Mouse (Mus musculus) kidney, embryonic 14.5 days (tissue): ENCODE results near the gene Slc35a2. TPM values are rescaled to one million over a fixed set of nuclear protein-coding genes. Genes with fewer than 3 reads are reported as not detected.

Source experiments
- polyA plus RNA-seq: library from polyadenylated mRNA; unstranded; fragments of >200 nt; fragmentation: Nextera tagmentation; extraction: Ambion mirVana; gene quantifications from 2 replicates; pipeline ENCODE4 v1.2.1, GENCODE M21; 2014

The Slc35a2 gene
- polyA plus RNA-seq, 1 experiment from 2014 or later: 12.6 TPM

Other genes with a start within 250 kb of the Slc35a2 start
- 1.4 and 1.5 TPM in 2 replicates for gene Syp, start 245.6 kb upstream of the Slc35a2 start, polyA plus RNA-seq
- 6.9 and 9.7 TPM in 2 replicates for gene Prickle3, start 226.8 kb upstream of the Slc35a2 start, polyA plus RNA-seq
- gene Plp2, start 212.6 kb upstream of the Slc35a2 start, polyA plus RNA-seq: 188 and 190 TPM in 2 replicates
- gene Magix, start 202.8 kb upstream of the Slc35a2 start, polyA plus RNA-seq: 0.28 and 0.29 TPM in 2 replicates
- gene Gpkow, start 186.9 kb upstream of the Slc35a2 start, polyA plus RNA-seq: 21.3 and 47.4 TPM in 2 replicates
- 26.0 and 34.0 TPM in 2 replicates for gene Wdr45, start 169.7 kb upstream of the Slc35a2 start, polyA plus RNA-seq
- gene Gm45208, start 161.8 kb upstream of the Slc35a2 start, polyA plus RNA-seq: 0.23 TPM in 1 of 2 replicates, not detected in the other
- 74.5 and 80.1 TPM in 2 replicates for gene Praf2, start 155.6 kb upstream of the Slc35a2 start, polyA plus RNA-seq
- 15.6 and 21.5 TPM in 2 replicates for gene Ccdc120, start 133.1 kb upstream of the Slc35a2 start, polyA plus RNA-seq
- 19.7 and 25.6 TPM in 2 replicates for gene Tfe3, start 121.5 kb upstream of the Slc35a2 start, polyA plus RNA-seq
- 34.5 and 35.8 TPM in 2 replicates for gene Gripap1, start 94.3 kb upstream of the Slc35a2 start, polyA plus RNA-seq
- gene Kcnd1, start 61.7 kb upstream of the Slc35a2 start, polyA plus RNA-seq: 1.7 and 2.6 TPM in 2 replicates
- 29.6 and 29.8 TPM in 2 replicates for gene Otud5, start 42.7 kb upstream of the Slc35a2 start, polyA plus RNA-seq
- 6.7 and 8.1 TPM in 2 replicates for gene Pim2, start 5.8 kb upstream of the Slc35a2 start, polyA plus RNA-seq
- 102 and 113 TPM in 2 replicates for gene Pqbp1, start 15.2 kb downstream of the Slc35a2 start, polyA plus RNA-seq
- 173 and 218 TPM in 2 replicates for gene Timm17b, start 15.3 kb downstream of the Slc35a2 start, polyA plus RNA-seq
- not detected in 2 replicates for gene Gm10491, start 23.8 kb downstream of the Slc35a2 start, polyA plus RNA-seq
- not detected in 2 replicates for gene Gm10490, start 25.5 kb downstream of the Slc35a2 start, polyA plus RNA-seq
- 0.09 and 0.14 TPM in 2 replicates for gene Pcsk1n, start 35.8 kb downstream of the Slc35a2 start, polyA plus RNA-seq
- gene Eras, start 44.6 kb downstream of the Slc35a2 start, polyA plus RNA-seq: not detected in 2 replicates
- 28.7 and 51.3 TPM in 2 replicates for gene Hdac6, start 63.9 kb downstream of the Slc35a2 start, polyA plus RNA-seq
- gene Gata1, start 94.0 kb downstream of the Slc35a2 start, polyA plus RNA-seq: 0.49 and 0.53 TPM in 2 replicates
- gene Glod5, start 134.5 kb downstream of the Slc35a2 start, polyA plus RNA-seq: not detected in 2 replicates
- 52.0 and 79.3 TPM in 2 replicates for gene Suv39h1, start 190.7 kb downstream of the Slc35a2 start, polyA plus RNA-seq
- 0.27 and 0.51 TPM in 2 replicates for gene Was, start 206.5 kb downstream of the Slc35a2 start, polyA plus RNA-seq
- 19.3 and 21.3 TPM in 2 replicates for gene Wdr13, start 248.9 kb downstream of the Slc35a2 start, polyA plus RNA-seq